Mouse (Mus musculus) CH12.LX (cell line): ENCODE results near the gene Gab1. TPM values are rescaled to one million over a fixed set of nuclear protein-coding genes. Genes with fewer than 3 reads are reported as not detected.

Experiments
- DNase-seq: peaks from one replicate; pipeline ENCODE4 v3.0.0-alpha.2; 2013; ENCODE audit errors: extremely low read depth
- H3K27ac ChIP-seq: 2 replicates; pipeline ENCODE4 v1.5.1; 2012; ENCODE audit warnings: low read depth, mild to moderate bottlenecking, control low read depth, moderate library complexity; ENCODE audit not compliant: insufficient read depth
- H3K27me3 ChIP-seq: replicated peaks from 2 replicates; pipeline ENCODE3; 2012; ENCODE audit warnings: inconsistent platforms
- H3K36me3 ChIP-seq, 2 experiments: replicated peaks in 1 of 2; 2 replicates each; pipeline versions ENCODE3 to v1.6.1; 2012; ENCODE audit warnings: inconsistent platforms in 1 of 2, low read length in 1 of 2, mild to moderate bottlenecking in 1 of 2, mixed read lengths in 1 of 2, moderate library complexity in 1 of 2; ENCODE audit not compliant: control insufficient read depth in 1 of 2, insufficient read depth in 1 of 2
- H3K4me1 ChIP-seq, 2 experiments: 2 replicates each; pipeline ENCODE4 v1.6.1; 2012; ENCODE audit warnings: inconsistent platforms in 1 of 2, moderate library complexity in 1 of 2; ENCODE audit not compliant: insufficient read depth in 2 of 2, control insufficient read depth in 1 of 2
- H3K4me2 ChIP-seq: 2 replicates; pipeline ENCODE4 v1.6.1; 2012; ENCODE audit warnings: low read depth, mild to moderate bottlenecking, control low read depth; ENCODE audit not compliant: poor library complexity, insufficient read depth, severe bottlenecking
- H3K4me3 ChIP-seq, 3 experiments: fragments of 150-350 bp in 1 of 3; sonication (generic) in 1 of 3; replicated peaks in 1 of 3; 2 replicates each; pipeline versions ENCODE3 to v1.5.1; 2011 to 2012; ENCODE audit warnings: low read depth in 2 of 3, low read length in 2 of 3, mild to moderate bottlenecking in 2 of 3, moderate library complexity in 2 of 3, control low read depth in 1 of 3, improper control_type of control experiment in 1 of 3, inconsistent platforms in 1 of 3, mixed read lengths in 1 of 3; ENCODE audit not compliant: poor library complexity in 1 of 3
- H3K79me2 ChIP-seq: replicated peaks from 2 replicates; pipeline ENCODE4 v1.6.1; 2012; ENCODE audit warnings: mild to moderate bottlenecking, moderate library complexity; ENCODE audit not compliant: control insufficient read depth, poor library complexity, insufficient read depth, severe bottlenecking; ENCODE audit errors: extremely low read depth
- H3K9ac ChIP-seq: 2 replicates; pipeline ENCODE4 v1.6.1; 2012; ENCODE audit warnings: low read depth, mild to moderate bottlenecking, control low read depth, moderate library complexity; ENCODE audit not compliant: insufficient read depth
- H3K9me3 ChIP-seq: replicated peaks from 2 replicates; pipeline ENCODE3; 2012; ENCODE audit warnings: low read length, inconsistent platforms, mixed read lengths
- BHLHE40 ChIP-seq: IDR thresholded peaks from 2 replicates; pipeline ENCODE4 v1.6.1; 2011; ENCODE audit warnings: mild to moderate bottlenecking, low read depth, low read length, improper control_type of control experiment
- CHD1 ChIP-seq: IDR thresholded peaks from 2 replicates; pipeline ENCODE4 v1.6.1; 2012; ENCODE audit warnings: low read depth, low read length, improper control_type of control experiment, inconsistent platforms
- CHD2 ChIP-seq: IDR thresholded peaks from 2 replicates; pipeline ENCODE4 v1.6.1; 2011; ENCODE audit warnings: low read length, improper control_type of control experiment
- CTCF ChIP-seq, 2 experiments: IDR thresholded peaks in 1 of 2; conservative IDR thresholded peaks in 1 of 2; 2 replicates each; pipeline ENCODE4 v1.5.1; 2011 to 2012; ENCODE audit warnings: low read depth in 2 of 2, low read length in 2 of 2, improper control_type of control experiment in 1 of 2, inconsistent platforms in 1 of 2, mild to moderate bottlenecking in 1 of 2, moderate library complexity in 1 of 2
- E2F4 ChIP-seq: IDR thresholded peaks from 2 replicates; pipeline ENCODE4 v1.6.1; 2011; ENCODE audit warnings: low read depth, low read length, improper control_type of control experiment; ENCODE audit not compliant: insufficient replicate concordance
- ELF1 ChIP-seq: IDR thresholded peaks from 2 replicates; pipeline ENCODE4 v1.6.1; 2014; ENCODE audit warnings: low read depth, mild to moderate bottlenecking, inconsistent platforms, low read length, improper control_type of control experiment
- EP300 ChIP-seq: IDR thresholded peaks from 2 replicates; pipeline ENCODE4 v1.6.1; 2011; ENCODE audit warnings: low read length, improper control_type of control experiment
- GABPA ChIP-seq: IDR thresholded peaks from 2 replicates; pipeline ENCODE4 v1.6.1; 2012; ENCODE audit warnings: low read depth, low read length, improper control_type of control experiment, inconsistent platforms; ENCODE audit not compliant: insufficient replicate concordance
- IRF4 ChIP-seq: IDR thresholded peaks from 2 replicates; pipeline ENCODE4 v1.6.1; 2014; ENCODE audit warnings: low read depth, mild to moderate bottlenecking, inconsistent platforms, low read length, improper control_type of control experiment
- JUN ChIP-seq: IDR thresholded peaks from 2 replicates; pipeline ENCODE4 v1.6.1; 2011; ENCODE audit warnings: low read depth, mild to moderate bottlenecking, low read length, improper control_type of control experiment, moderate library complexity; ENCODE audit not compliant: insufficient read depth
- KAT2A ChIP-seq: IDR thresholded peaks from 2 replicates; pipeline ENCODE4 v1.6.1; 2012; ENCODE audit warnings: low read length, improper control_type of control experiment, inconsistent platforms; ENCODE audit not compliant: insufficient replicate concordance
- MAFK ChIP-seq: IDR thresholded peaks from 2 replicates; pipeline ENCODE4 v1.6.1; 2011; ENCODE audit warnings: low read length, improper control_type of control experiment; ENCODE audit not compliant: insufficient replicate concordance
- MAX ChIP-seq: IDR thresholded peaks from 2 replicates; pipeline ENCODE4 v1.6.1; 2011; ENCODE audit warnings: low read length, improper control_type of control experiment
- MAZ ChIP-seq: IDR thresholded peaks from 2 replicates; pipeline ENCODE4 v1.6.1; 2012; ENCODE audit warnings: low read depth, mild to moderate bottlenecking, inconsistent platforms, low read length, improper control_type of control experiment, moderate library complexity
- MEF2A ChIP-seq: IDR thresholded peaks from 2 replicates; pipeline ENCODE4 v1.6.1; 2014; ENCODE audit warnings: low read depth, mild to moderate bottlenecking, inconsistent platforms, low read length, improper control_type of control experiment, borderline replicate concordance
- MXI1 ChIP-seq: IDR thresholded peaks from 2 replicates; pipeline ENCODE4 v1.6.1; 2011; ENCODE audit warnings: mild to moderate bottlenecking, low read depth, low read length, improper control_type of control experiment
- NRF1 ChIP-seq: IDR thresholded peaks from 2 replicates; pipeline ENCODE4 v1.6.1; 2014; ENCODE audit warnings: low read depth, mild to moderate bottlenecking, inconsistent platforms, low read length, improper control_type of control experiment, moderate library complexity
- PAX5 ChIP-seq: IDR thresholded peaks from 2 replicates; pipeline ENCODE4 v1.6.1; 2012; ENCODE audit warnings: low read length, inconsistent platforms, mixed read lengths
- POLR2A ChIP-seq: IDR thresholded peaks from 2 replicates; pipeline ENCODE4 v1.6.1; 2011; ENCODE audit warnings: low read depth, mild to moderate bottlenecking, improper control_type of control experiment, low read length
- POLR2AphosphoS2 ChIP-seq: IDR thresholded peaks from 2 replicates; pipeline ENCODE4 v1.6.1; 2011; ENCODE audit warnings: low read depth, low read length, improper control_type of control experiment
- RAD21 ChIP-seq: IDR thresholded peaks from 2 replicates; pipeline ENCODE4 v1.6.1; 2011; ENCODE audit warnings: low read depth, mild to moderate bottlenecking, low read length, improper control_type of control experiment, moderate library complexity
- SIN3A ChIP-seq: IDR thresholded peaks from 2 replicates; pipeline ENCODE4 v1.6.1; 2012; ENCODE audit warnings: low read length, improper control_type of control experiment, inconsistent platforms
- SMC3 ChIP-seq: IDR thresholded peaks from 2 replicates; pipeline ENCODE4 v1.6.1; 2011; ENCODE audit warnings: low read depth, low read length, improper control_type of control experiment
- TBP ChIP-seq: conservative IDR thresholded peaks from 2 replicates; pipeline ENCODE4 v1.6.1; 2011; ENCODE audit warnings: low read depth, low read length, improper control_type of control experiment
- TCF12 ChIP-seq: IDR thresholded peaks from 2 replicates; pipeline ENCODE4 v1.6.1; 2014; ENCODE audit warnings: low read depth, mild to moderate bottlenecking, inconsistent platforms, low read length, improper control_type of control experiment
- USF2 ChIP-seq: conservative IDR thresholded peaks from 2 replicates; pipeline ENCODE4 v1.6.1; 2011; ENCODE audit warnings: low read depth, low read length, improper control_type of control experiment
- ZKSCAN1 ChIP-seq: IDR thresholded peaks from 2 replicates; pipeline ENCODE4 v1.6.1; 2012; ENCODE audit warnings: low read depth, inconsistent platforms, low read length, improper control_type of control experiment, borderline replicate concordance
- ZNF384 ChIP-seq: IDR thresholded peaks from 2 replicates; pipeline ENCODE4 v1.6.1; 2012; ENCODE audit warnings: low read depth, low read length, improper control_type of control experiment, inconsistent platforms
- dilution Hi-C: fragments of 300-500 bp; cut with MboI; formaldehyde crosslinking; loops from 2 replicates; pipeline ENCODE4 v1.14.3; 2020; ENCODE audit warnings: low sequenced_read_pairs; ENCODE audit not compliant: extremely low pct_unique_long_range_greater_than_20kb, extremely low pct_ligation_motif_present
- in situ Hi-C: fragments of 300-500 bp; cut with MboI; formaldehyde crosslinking; loops from 3 replicates; pipeline ENCODE4 v1.14.3; 2019; ENCODE audit warnings: low sequenced_read_pairs, low pct_ligation_motif_present, low pct_unique_long_range_greater_than_20kb, mixed read lengths
- polyA plus RNA-seq: library from polyadenylated mRNA; unstranded; fragments of >175 nt; gene quantifications from 2 replicates; pipeline ENCODE4 v1.2.1, GENCODE M21; 2012; ENCODE audit warnings: low read depth; ENCODE audit not compliant: insufficient read length
- total RNA-seq, 2 experiments: library from RNA; depleted of rRNA; stranded (reverse); fragments of 300-350 nt in 1 of 2; fragments of >200 nt in 1 of 2; gene quantifications; 2 replicates each; pipeline ENCODE4 v1.2.3; 2012 to 2014

Gene Gab1
- total and polyA plus RNA-seq, 3 experiments, result 0.08 TPM; not detected in 2

GRCm38 (mm10) chr8:80853622-80854021, 26.7 kb downstream of the Gab1 start:
- no peak overlapping the region for H3K9ac ChIP-seq
- dilution Hi-C loops, result no loop called here
- peaks cover 13 to 18% of the 10 kb centered on the region in 2 experiments for H3K4me1 ChIP-seq
- no peaks in the 10 kb centered on the region for H3K27me3 ChIP-seq
- H3K36me3 ChIP-seq, result no peaks in the 10 kb centered on the region
- H3K27ac ChIP-seq, result no peak overlapping the region
- H3K9me3 ChIP-seq, result no peaks in the 10 kb centered on the region
- H3K4me2 ChIP-seq, result no peak overlapping the region
- in situ Hi-C loops, result no loop called here
- H3K4me3 ChIP-seq, result no peak overlapping the region
- DNase-seq, result no peak
- no peaks in the 10 kb centered on the region for H3K79me2 ChIP-seq
- TF ChIP-seq IRF4 (no peak), POLR2A (no peak), ELF1 (no peak), CHD2 (no peak), CTCF (conservative IDR thresholded peaks at IDR 0.05 in 1 of 2, IDR thresholded peaks at IDR 0.05 in 1 of 2; ENCODE audit: low read depth in 2 of 2, low read length in 2 of 2) (no peak), BHLHE40 (no peak), MAZ (no peak), USF2 (no peak), JUN (no peak), MXI1 (no peak), GABPA (no peak), ZKSCAN1 (no peak), TBP (no peak), RAD21 (no peak), ZNF384 (no peak)

GRCm38 (mm10) chr8:80853208-80853607, 27.1 kb downstream of the Gab1 start:
- H3K4me1 ChIP-seq, result peaks cover 14 to 19% of the 10 kb centered on the region in 2 experiments
- in situ Hi-C loops (no loop called here), dilution Hi-C loops (no loop called here)
- DNase-seq, result no peak
- no peak for TF ChIP-seq POLR2AphosphoS2
- no peak for TF ChIP-seq BHLHE40
- TF ChIP-seq CHD1, result no peak
- no peak for TF ChIP-seq ZKSCAN1
- no peak for TF ChIP-seq MAX
- TF ChIP-seq SMC3, result no peak
- no peak for TF ChIP-seq KAT2A
- TF ChIP-seq PAX5, result no peak
- no peak for TF ChIP-seq MAFK
- TF ChIP-seq NRF1, result no peak
- TF ChIP-seq EP300, result no peak
- no peak for TF ChIP-seq SIN3A
- TF ChIP-seq E2F4, result no peak
- no peak for TF ChIP-seq MEF2A
- no peak for TF ChIP-seq ZNF384
- no peak for TF ChIP-seq TCF12
- no peak for TF ChIP-seq MAZ
- H3K4me3 ChIP-seq, result peak overlapping the region in 1 of 3 experiments; percentile 11
- H3K27ac ChIP-seq, result peak overlapping the region; percentile 84
- peak overlapping the region; percentile 51 for H3K9ac ChIP-seq
- no peaks in the 10 kb centered on the region for H3K79me2 ChIP-seq
- H3K9me3 ChIP-seq, result no peaks in the 10 kb centered on the region
- H3K27me3 ChIP-seq, result no peaks in the 10 kb centered on the region
- no peaks in the 10 kb centered on the region for H3K36me3 ChIP-seq
- H3K4me2 ChIP-seq, result peak overlapping the region; percentile 34; the same call in 1 of the 2 replicates
